Mouse (Mus musculus): ENCODE data around the gene Akap12.

The Akap12 gene

DNA sequence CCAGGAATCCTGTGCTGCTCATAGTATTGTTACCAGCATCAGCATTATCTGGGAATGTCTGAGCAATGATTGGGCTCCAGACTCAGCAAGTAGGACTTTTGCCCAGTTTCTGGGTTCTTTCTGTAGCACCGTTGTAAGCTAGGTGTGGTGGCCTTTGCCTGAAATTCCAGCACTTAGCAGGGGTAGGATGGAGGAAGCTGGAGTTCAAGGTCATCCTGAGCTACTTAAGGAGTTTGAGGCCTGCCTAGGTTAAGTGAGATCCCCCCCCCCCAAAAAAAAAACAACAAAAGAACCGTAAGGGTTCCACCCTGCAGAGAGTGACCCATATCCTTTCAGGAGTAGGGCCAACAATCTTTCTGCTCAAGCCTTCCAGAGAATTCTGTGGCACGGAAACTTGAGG lies 98.4 kb downstream of the Akap12 start:
- H3K27me3 ChIP-seq (ENCODE audit: control insufficient read depth, insufficient read depth, low read length, poor library complexity, severe bottlenecking), result no peaks in the 10 kb centered on the region

DNA sequence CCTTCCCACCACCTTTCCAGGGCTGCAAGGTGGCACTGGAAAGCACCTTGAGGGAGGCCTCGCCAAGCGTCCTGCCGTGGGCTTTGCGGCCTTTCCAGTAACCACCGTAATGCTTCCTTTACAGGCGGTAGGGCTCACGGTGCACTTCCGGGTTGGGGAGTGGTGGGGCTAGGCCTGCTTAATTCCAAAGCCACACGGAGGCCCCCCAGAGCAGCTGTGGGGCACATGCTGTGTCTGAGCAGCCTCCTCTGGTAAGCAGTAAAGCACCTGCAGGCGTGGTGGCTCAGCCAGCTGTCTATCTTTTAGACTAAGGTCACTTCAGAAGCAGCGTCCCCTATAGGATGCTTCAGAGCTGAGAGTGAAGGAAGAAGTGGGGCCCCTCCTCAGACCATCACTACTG lies 103.9 kb downstream of the Akap12 start:
- no peaks in the 10 kb centered on the region for H3K27me3 ChIP-seq (ENCODE audit: control insufficient read depth, insufficient read depth, low read length, poor library complexity, severe bottlenecking)
- DNase-seq (ENCODE audit: low read depth, low spot score), result no peak
- peaks cover 10% of the 10 kb centered on the region for H3K36me3 ChIP-seq (ENCODE audit: control insufficient read depth, insufficient read depth, low read length, poor library complexity, severe bottlenecking)

More for the DNA sequence above, 98.4 kb downstream of the Akap12 start:
- 0 out of 2 replicates have a peak, but pooled peaks cover 2% of the 10 kb centered on the region for H3K36me3 ChIP-seq (ENCODE audit: control insufficient read depth, insufficient read depth, low read length, poor library complexity, severe bottlenecking)
- no peak for DNase-seq (ENCODE audit: low read depth, low spot score)

DNA sequence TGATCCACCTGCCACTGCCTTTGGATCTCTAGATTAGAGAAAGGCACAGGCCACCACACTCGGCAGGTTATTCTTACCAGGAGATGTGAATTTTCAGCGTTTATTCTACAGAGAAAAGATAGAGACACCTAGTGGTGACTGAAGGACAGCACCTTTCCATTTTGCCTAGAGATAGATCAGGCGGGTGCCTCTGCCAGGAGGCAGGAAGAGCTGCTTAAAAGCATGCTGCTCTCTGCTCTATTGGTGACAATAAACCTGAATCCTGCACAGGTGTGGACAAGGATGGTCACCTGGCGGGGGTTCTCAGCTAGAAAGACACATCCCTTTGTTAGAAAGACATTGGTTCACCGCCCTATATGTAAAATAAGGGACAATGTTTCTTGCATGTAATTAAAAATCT lies 105.8 kb downstream of the Akap12 start:
- H3K36me3 ChIP-seq (ENCODE audit: control insufficient read depth, insufficient read depth, low read length, poor library complexity, severe bottlenecking), result peaks cover 10% of the 10 kb centered on the region
- H3K27me3 ChIP-seq (ENCODE audit: control insufficient read depth, insufficient read depth, low read length, poor library complexity, severe bottlenecking), result no peaks in the 10 kb centered on the region
- DNase-seq (ENCODE audit: low read depth, low spot score), result peak; percentile 57

DNA sequence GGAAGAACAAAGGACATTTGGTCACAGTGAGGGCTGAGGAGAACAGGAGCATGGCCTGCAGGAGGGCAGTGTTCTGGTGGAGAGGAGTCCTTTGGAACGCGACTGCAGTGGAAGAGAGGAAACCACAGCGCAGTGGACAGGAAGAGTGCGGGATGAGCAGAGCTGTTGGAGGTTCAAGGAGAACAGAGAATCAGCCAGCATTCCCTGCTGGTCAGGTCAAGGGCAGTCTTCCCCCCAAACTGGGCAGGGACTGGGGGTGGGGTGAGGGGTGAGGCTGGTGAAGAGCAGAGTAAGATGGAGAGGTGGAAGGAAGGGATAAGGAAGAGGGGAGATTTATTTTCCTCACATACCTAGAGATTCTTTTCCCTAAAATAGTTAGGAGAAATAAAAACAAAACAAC lies 107.4 kb downstream of the Akap12 start:
- no peak for DNase-seq (ENCODE audit: low read depth, low spot score)
- H3K27me3 ChIP-seq (ENCODE audit: control insufficient read depth, insufficient read depth, low read length, poor library complexity, severe bottlenecking), result no peaks in the 10 kb centered on the region

DNA sequence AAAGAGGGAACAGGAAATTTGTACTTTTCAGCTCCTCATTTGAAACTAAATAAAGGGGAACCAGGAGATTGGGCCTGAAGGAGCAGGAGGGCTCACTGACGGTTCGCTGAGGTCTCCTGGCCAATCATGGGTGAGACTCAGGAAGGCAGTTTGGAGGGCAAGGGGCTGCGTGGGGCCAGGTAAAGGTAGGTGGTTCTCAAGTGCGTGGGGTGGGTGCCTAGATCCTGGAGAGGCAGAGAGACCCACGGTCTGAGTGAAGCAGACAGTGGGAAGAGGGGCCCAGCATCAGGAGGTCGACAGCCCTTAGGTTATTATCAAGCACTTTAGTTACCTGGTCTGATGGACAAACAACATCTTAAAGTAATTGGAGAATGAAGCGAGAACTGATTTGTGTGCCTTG lies 108.1 kb downstream of the Akap12 start:
- peaks cover 8% of the 10 kb centered on the region for H3K36me3 ChIP-seq (ENCODE audit: control insufficient read depth, insufficient read depth, low read length, poor library complexity, severe bottlenecking)
- DNase-seq (ENCODE audit: low read depth, low spot score), result no peak
- H3K27me3 ChIP-seq (ENCODE audit: control insufficient read depth, insufficient read depth, low read length, poor library complexity, severe bottlenecking), result no peaks in the 10 kb centered on the region

More for the DNA sequence above, 107.4 kb downstream of the Akap12 start:
- H3K36me3 ChIP-seq (ENCODE audit: control insufficient read depth, insufficient read depth, low read length, poor library complexity, severe bottlenecking), result peaks cover 10% of the 10 kb centered on the region

DNA sequence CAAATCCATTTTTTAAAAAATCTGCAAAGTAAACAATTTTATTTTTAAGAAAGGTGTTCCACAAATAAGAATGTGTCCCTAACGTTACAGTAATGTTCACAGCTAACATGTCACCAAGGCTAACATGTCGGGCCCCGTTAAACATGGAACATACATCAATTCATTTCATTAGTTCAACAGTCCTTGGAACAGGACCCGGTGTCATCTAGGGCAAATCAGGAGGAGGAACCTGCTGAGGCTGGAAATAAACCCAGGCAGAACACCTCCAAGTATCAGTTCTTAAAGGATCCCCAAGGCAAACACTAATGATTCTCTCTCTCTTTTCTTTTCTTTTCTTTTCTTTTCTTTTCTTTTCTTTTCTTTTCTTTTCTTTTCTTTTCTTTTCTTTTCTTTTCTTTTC lies 108.6 kb downstream of the Akap12 start:
- peaks cover 8% of the 10 kb centered on the region for H3K36me3 ChIP-seq (ENCODE audit: control insufficient read depth, insufficient read depth, low read length, poor library complexity, severe bottlenecking)
- H3K27me3 ChIP-seq (ENCODE audit: control insufficient read depth, insufficient read depth, low read length, poor library complexity, severe bottlenecking), result no peaks in the 10 kb centered on the region
- DNase-seq (ENCODE audit: low read depth, low spot score), result no peak

DNA sequence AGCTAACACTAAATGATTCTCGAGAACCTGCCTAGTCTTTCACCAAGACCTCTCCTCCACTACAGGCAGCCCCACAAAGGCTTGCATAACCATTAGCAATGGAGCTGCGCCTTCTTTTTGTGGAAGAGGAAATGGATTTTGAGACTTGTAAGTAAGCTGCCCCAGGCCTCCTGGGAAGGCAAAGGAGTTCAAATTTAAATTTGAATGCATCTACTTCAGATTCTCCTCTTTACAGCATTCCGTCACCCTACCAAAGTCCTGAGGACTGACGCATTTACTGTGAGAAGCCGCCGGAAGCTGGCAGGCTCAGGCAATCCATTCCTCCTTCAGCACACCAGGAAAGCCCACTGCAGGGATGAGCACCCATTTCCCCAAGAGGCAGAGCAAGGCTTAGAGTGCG lies 109.1 kb downstream of the Akap12 start:
- peaks cover 6% of the 10 kb centered on the region for H3K36me3 ChIP-seq (ENCODE audit: control insufficient read depth, insufficient read depth, low read length, poor library complexity, severe bottlenecking)
- H3K27me3 ChIP-seq (ENCODE audit: control insufficient read depth, insufficient read depth, low read length, poor library complexity, severe bottlenecking), result no peaks in the 10 kb centered on the region
- DNase-seq (ENCODE audit: low read depth, low spot score), result no peak

DNA sequence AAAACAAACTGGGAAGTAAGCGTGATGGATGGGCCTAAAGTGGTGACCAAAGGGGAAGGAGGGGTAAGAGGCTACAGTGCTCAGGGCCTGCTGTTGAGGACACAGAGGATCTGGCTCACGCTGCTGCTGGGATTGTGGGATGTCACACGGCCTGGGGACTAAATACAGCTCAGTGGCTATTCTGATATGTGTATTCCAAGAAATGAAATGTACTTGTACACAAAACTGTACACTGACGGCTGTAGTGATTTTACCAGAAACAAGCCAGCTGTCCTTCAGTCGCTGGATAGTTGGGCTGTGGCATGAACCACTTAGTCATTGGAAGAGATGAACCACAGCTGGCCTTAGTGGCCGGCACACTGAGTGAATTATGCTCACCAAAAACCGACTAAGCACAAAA lies 110.3 kb downstream of the Akap12 start:
- H3K36me3 ChIP-seq (ENCODE audit: control insufficient read depth, insufficient read depth, low read length, poor library complexity, severe bottlenecking), result peaks cover 3% of the 10 kb centered on the region
- DNase-seq (ENCODE audit: low read depth, low spot score), result no peak
- H3K27me3 ChIP-seq (ENCODE audit: control insufficient read depth, insufficient read depth, low read length, poor library complexity, severe bottlenecking), result no peaks in the 10 kb centered on the region

DNA sequence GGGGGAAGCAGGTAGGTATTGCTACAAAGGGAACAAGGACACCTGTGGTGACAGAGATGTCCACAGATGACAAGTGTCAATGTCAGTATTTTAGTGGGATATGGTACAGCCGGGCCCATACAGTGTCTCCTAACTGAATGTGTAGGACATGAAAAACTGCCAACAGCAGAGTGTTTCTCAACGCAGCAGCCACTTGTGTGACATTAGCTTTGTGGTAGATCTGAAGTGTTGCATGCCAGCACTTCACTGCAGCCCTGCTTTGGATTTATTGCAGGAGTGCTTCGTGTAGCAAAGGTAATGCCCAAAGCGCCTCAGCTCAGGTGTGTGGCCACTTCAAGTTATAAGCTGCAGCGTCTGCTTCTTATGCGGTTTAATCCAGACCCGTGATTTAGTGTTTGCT lies 110.8 kb downstream of the Akap12 start:
- DNase-seq (ENCODE audit: low read depth, low spot score), result no peak
- H3K36me3 ChIP-seq (ENCODE audit: control insufficient read depth, insufficient read depth, low read length, poor library complexity, severe bottlenecking), result peaks cover 3% of the 10 kb centered on the region; the same call in 1 of the 2 replicates

DNA sequence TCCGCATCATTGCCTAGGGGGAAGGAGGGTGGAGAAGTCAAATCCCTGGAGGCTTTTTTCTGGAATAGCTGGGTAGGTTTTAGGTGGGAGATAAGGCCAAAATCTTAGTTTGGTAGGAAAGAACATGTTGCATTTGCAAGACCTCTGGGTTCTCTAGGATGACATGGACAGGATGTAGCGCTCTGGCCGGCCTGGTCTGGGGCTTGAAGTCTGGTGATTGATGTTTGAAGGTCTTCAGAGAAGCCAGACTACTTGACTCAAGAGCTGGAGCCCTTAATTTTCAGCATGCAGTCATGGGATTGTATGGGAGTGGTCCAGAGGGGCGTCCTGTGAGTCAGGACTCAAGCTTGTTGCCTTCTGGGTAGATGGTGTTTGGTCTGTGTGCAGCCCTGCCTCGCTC lies 114.6 kb downstream of the Akap12 start:
- no peaks in the 10 kb centered on the region for H3K36me3 ChIP-seq (ENCODE audit: control insufficient read depth, insufficient read depth, low read length, poor library complexity, severe bottlenecking)
- no peaks in the 10 kb centered on the region for H3K27me3 ChIP-seq (ENCODE audit: control insufficient read depth, insufficient read depth, low read length, poor library complexity, severe bottlenecking)
- DNase-seq (ENCODE audit: low read depth, low spot score), result no peak

More for the DNA sequence above, 110.8 kb downstream of the Akap12 start:
- H3K27me3 ChIP-seq (ENCODE audit: control insufficient read depth, insufficient read depth, low read length, poor library complexity, severe bottlenecking), result no peaks in the 10 kb centered on the region

DNA sequence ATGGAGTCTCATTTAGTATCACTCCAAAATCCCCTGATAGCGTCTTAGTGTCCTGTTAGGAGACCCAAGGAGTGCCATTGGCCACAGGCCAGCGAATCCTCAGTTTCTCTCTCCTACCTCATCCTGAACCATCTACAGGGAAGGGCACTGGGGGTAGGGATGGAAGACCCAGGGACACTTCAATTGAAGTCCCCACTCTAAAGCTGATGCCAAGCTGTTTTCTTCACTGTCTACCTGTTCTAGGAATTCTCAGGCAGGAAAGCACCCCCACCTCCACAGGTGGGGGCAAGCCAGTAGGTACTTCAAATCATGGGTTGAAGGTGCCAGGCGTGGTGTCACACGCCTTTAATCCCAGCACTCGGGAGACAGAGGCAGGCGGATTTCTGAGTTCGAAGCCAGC lies 118.1 kb downstream of the Akap12 start:
- Histone ChIP-seq H3K36me3 (ENCODE audit: control insufficient read depth, insufficient read depth, low read length, poor library complexity, severe bottlenecking) (no peaks in the 10 kb centered on the region), H3K27me3 (ENCODE audit: control insufficient read depth, insufficient read depth, low read length, poor library complexity, severe bottlenecking) (no peaks in the 10 kb centered on the region)
- DNase-seq (ENCODE audit: low read depth, low spot score), result no peak

DNA sequence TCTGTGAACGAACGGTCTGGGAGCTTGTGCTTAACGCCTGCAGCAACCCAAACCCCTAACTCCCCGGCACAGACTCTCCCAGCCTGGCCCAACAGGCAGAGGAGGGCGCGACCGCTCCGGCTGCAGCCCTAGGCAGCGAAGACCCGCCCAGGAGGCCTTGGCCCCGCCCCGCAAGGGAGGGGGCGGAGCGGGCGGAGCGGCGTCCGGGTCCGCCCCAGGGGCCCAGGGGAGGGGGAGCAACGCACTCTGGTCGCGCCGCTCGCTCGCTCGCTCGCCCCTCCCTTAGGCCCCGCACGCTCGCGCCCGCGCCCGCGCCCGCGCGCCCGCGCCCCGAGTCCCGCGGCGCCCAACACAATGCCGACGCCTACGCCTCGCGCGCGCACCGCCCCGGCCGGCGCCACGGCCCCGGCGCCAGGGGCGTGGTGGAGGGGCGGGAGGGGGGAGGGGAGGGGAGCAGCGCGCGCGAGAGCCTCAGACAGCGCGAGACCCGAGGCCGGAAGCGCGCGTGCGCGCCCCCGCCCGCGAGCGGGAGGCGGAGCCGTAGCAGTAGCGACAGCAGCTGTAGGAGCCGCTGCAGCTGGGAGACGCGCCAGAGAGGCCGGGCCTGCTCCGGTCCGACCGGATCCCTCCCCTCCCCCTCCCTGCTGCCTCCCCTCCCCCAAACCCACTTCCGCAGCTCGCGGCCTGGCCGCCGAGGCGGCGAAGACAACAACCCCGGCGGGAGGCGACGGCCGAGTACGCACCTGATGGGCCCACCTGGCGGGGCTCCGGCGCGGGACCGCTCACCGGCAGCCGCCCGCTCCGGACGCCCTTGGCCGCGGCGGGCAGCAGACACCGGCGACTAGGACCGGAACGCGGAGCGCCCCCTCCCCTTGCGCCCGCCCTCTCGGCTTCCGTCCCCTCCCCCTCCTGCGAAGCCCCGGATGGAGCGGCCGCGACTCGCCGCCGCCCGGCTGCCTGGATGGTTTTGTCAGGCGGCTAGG lies 120.7 kb downstream of the Akap12 start:
- H3K27me3 ChIP-seq (ENCODE audit: control insufficient read depth, insufficient read depth, low read length, poor library complexity, severe bottlenecking), result no peaks in the 10 kb centered on the region
- no peaks in the 10 kb centered on the region for H3K36me3 ChIP-seq (ENCODE audit: control insufficient read depth, insufficient read depth, low read length, poor library complexity, severe bottlenecking)
- peak; percentile 97 for DNase-seq (ENCODE audit: low read depth, low spot score)

DNA sequence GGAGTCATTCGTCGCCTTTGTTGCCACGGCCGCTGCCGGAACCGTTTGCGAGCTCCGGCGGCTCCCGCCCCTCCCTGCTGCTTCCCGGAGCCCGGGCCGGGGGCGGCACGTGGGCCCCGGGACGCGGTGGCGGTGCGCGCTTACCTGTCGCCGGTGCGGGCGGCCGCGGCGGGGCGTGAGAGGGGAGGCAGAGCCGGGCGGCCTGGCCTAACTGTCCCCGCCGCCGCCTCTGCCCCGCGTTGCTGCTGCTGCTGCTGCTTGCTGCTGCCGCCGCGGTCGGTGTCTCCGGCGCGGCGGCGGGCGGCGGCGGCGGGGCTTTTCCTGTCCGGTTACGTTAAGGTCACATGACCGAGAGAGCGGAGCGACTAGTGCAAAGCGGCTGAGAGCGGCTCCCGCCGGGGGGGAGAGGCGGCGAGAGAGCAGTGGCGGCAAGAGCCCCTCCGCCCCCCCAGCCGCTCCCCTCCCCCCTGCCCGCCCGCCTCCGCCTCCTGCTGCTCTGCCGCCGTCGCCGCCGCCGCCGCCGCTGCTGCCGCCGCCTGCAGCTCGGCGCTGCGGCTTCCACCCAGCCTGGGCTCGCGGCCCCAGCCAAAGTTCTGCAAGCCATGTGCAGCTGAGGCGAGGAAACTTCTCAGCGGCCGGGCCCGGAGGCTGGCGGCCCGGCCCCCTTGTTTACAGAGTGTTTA lies 121.7 kb downstream of the Akap12 start, which contains the start of gene Zbtb2:
Gene Zbtb2 (minus strand): TSS at position 408 of the 683 bp plus-strand sequence.
- no peaks in the 10 kb centered on the region for H3K27me3 ChIP-seq (ENCODE audit: control insufficient read depth, insufficient read depth, low read length, poor library complexity, severe bottlenecking)
- DNase-seq (ENCODE audit: low read depth, low spot score), result peak; percentile 69
- H3K36me3 ChIP-seq (ENCODE audit: control insufficient read depth, insufficient read depth, low read length, poor library complexity, severe bottlenecking), result 0 out of 2 replicates have a peak, but pooled peaks cover 2% of the 10 kb centered on the region

DNA sequence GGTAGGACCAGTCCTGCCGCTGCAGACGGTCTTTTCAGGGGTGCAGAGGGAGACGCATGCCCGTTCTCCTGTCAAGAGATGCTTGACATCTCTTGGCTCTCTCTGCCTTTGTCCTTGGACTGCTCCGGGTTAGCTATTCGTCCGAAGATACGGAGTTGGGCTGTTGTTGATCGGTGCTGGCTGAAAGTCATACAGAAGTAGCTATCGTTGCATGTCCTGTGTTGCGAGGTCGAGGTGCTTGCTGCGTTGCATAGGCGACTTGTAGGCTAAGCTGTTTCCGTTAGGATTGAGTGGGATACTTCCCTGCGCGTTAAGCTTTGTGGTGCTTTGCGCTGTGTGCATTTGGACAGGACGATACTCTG lies 122.2 kb downstream of the Akap12 start:
- DNase-seq (ENCODE audit: low read depth, low spot score), result no peak
- H3K36me3 ChIP-seq (ENCODE audit: control insufficient read depth, insufficient read depth, low read length, poor library complexity, severe bottlenecking), result 0 out of 2 replicates have a peak, but pooled peaks cover 4% of the 10 kb centered on the region

DNA sequence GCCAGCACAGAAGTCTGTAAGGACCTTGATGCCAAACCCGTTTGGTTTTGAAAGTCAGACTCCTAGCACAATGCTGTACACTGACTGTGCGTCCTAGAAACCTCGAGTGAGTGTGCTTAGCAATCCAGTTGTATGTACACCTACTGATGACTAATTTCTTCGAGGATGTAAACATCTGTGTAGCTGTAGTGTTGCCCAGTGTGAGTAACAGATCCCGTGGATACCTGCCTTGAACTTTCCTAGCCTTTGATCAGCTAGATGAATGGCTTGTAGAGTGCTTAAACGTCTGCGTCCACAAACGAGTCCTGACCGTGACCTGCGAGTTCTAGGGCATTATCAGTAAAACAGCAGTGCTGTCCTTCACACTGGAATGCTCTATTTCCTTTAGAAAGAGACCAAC lies 122.9 kb downstream of the Akap12 start:
- DNase-seq (ENCODE audit: low read depth, low spot score), result no peak
- no peaks in the 10 kb centered on the region for H3K27me3 ChIP-seq (ENCODE audit: control insufficient read depth, insufficient read depth, low read length, poor library complexity, severe bottlenecking)
- H3K36me3 ChIP-seq (ENCODE audit: control insufficient read depth, insufficient read depth, low read length, poor library complexity, severe bottlenecking), result 0 out of 2 replicates have a peak, but pooled peaks cover 4% of the 10 kb centered on the region

More for the DNA sequence above, 122.2 kb downstream of the Akap12 start:
- H3K27me3 ChIP-seq (ENCODE audit: control insufficient read depth, insufficient read depth, low read length, poor library complexity, severe bottlenecking), result no peaks in the 10 kb centered on the region
